Mouse (Mus musculus) urinary bladder, adult 2 months (tissue): Measurements from ENCODE around the gene Cldn14. TPM values are rescaled to one million over a fixed set of nuclear protein-coding genes. Genes with fewer than 3 reads are reported as not detected.
"Not testable (repeated sequence)": the region's sequence is repeated elsewhere in the genome, so short reads cannot be mapped to it uniquely, and the experiment has no call there.

Experiments
- DNase-seq: peaks from one replicate; pipeline ENCODE4 v3.0.0; 2022; ENCODE audit warnings: low spot score
- polyA plus RNA-seq: library from polyadenylated mRNA; depleted of rRNA; stranded (reverse); fragments of >200 nt; gene quantifications from 2 replicates; pipeline ENCODE4 v1.2.3, GENCODE M21; 2012

Cldn14 gene
- polyA plus RNA-seq, 1 experiment, result not detected

GRCm38 (mm10) chr16:94009356-94009755 lies 719 bp upstream of the Cldn14 start:
- DNase-seq, result no peak

- no peak for DNase-seq
Observed at GRCm38 (mm10) chr16:94006706-94007665, 1.7 kb downstream of the Cldn14 start.

- DNase-seq, result no peak
Observed at GRCm38 (mm10) chr16:94003478-94003877, 5.2 kb downstream of the Cldn14 start.

- DNase-seq, result no peak
Observed at GRCm38 (mm10) chr16:94001366-94001765, 7.3 kb downstream of the Cldn14 start.

- no peak for DNase-seq
Observed at GRCm38 (mm10) chr16:93998895-93999294, 9.7 kb downstream of the Cldn14 start.

- DNase-seq, result no peak
Observed at GRCm38 (mm10) chr16:93983576-93983975, 25.1 kb downstream of the Cldn14 start.

- no peak for DNase-seq
Observed at GRCm38 (mm10) chr16:93982341-93982740, 26.3 kb downstream of the Cldn14 start.

GRCm38 (mm10) chr16:93981190-93981841 lies 27.3 kb downstream of the Cldn14 start:
- DNase-seq, result no peak

- DNase-seq, result not testable (repeated sequence)
Observed at GRCm38 (mm10) chr16:93980338-93980737, 28.3 kb downstream of the Cldn14 start.

- DNase-seq, result no peak
Observed at GRCm38 (mm10) chr16:93979316-93979715, 29.3 kb downstream of the Cldn14 start.

GRCm38 (mm10) chr16:93977587-93977986 lies 31.1 kb downstream of the Cldn14 start:
- DNase-seq, result no peak

- DNase-seq, result no peak
Observed at GRCm38 (mm10) chr16:93976907-93977306, 31.7 kb downstream of the Cldn14 start.

GRCm38 (mm10) chr16:93975430-93975829 lies 33.2 kb downstream of the Cldn14 start:
- DNase-seq, result no peak

- no peak for DNase-seq
Observed at GRCm38 (mm10) chr16:93974278-93974677, 34.4 kb downstream of the Cldn14 start.

- no peak for DNase-seq
Observed at GRCm38 (mm10) chr16:93973554-93973953, 35.1 kb downstream of the Cldn14 start.

GRCm38 (mm10) chr16:93973123-93973522 lies 35.5 kb downstream of the Cldn14 start:
- no peak for DNase-seq

- no peak for DNase-seq
Observed at GRCm38 (mm10) chr16:93971046-93971445, 37.6 kb downstream of the Cldn14 start.

GRCm38 (mm10) chr16:93967893-93968292 lies 40.7 kb downstream of the Cldn14 start:
- no peak for DNase-seq

GRCm38 (mm10) chr16:93962283-93962682 lies 46.4 kb downstream of the Cldn14 start:
- DNase-seq, result no peak

- DNase-seq, result no peak
Observed at GRCm38 (mm10) chr16:93961099-93961646, 47.5 kb downstream of the Cldn14 start.

- no peak for DNase-seq
Observed at GRCm38 (mm10) chr16:93960495-93960894, 48.1 kb downstream of the Cldn14 start.

GRCm38 (mm10) chr16:93957402-93957801 lies 51.2 kb downstream of the Cldn14 start:
- DNase-seq, result no peak

- no peak for DNase-seq
Observed at GRCm38 (mm10) chr16:93956986-93957385, 51.7 kb downstream of the Cldn14 start.
